13 mouse cellular contexts compared by ENCODE assay signal in the genomic region with DNA sequence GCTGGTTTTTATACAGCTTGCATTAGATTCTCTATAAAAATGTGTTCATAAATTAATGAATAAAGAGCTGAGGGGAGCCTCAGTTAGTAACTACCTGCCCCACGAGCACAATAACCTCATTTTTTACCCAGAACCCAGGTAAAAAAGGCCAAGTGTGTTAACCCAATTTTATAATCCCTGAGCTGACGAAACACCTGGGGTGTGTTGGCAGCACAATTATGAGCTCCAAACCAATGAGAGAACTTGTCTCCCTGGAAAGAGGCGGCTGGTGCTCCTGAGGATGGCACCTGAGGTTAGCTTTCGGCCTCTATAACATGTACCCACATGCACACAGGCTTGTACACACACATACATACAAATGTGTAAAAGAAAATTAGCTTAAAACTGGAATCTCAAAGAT. TPM values are rescaled to one million over a fixed set of nuclear protein-coding genes. Genes with fewer than 3 reads are reported as not detected.
A peak's percentile ranks its signal among the peaks of the same experiment; 100 is the strongest.
DNase-seq lines count a peak whose midpoint lies in the region; ATAC-seq and TF ChIP-seq lines count a peak whose summit lies in the region.
"Had no signal": no experiment of that assay in that cellular context is flagged by ENCODE, and none has a peak within 500 bp of the region (broad histone marks: within the 10 kb centered on the region; RNA-seq: fewer than 3 reads in every experiment).

No protein-coding gene starts in this region.

- peak overlapping the region; percentile 22; the same call in 1 of the 2 replicates for H3K4me2 ChIP-seq in heart, embryonic 11.5 days
- H3K4me2 ChIP-seq: embryonic facial prominence, embryonic 13.5 days; hindbrain, embryonic 14.5 days; midbrain, embryonic 15.5 days had no signal

- H3K9me3 ChIP-seq in heart, embryonic 11.5 days (replicated peaks; ENCODE audit: control insufficient read depth, low read length): no peaks in the 10 kb centered on the region
- H3K9me3 ChIP-seq: embryonic facial prominence, embryonic 13.5 days; midbrain, embryonic 15.5 days had no signal

- no peak overlapping the region for H3K27ac ChIP-seq in heart, embryonic 11.5 days (ENCODE audit: low read depth, low read length)
- 0 out of 2 replicates have a peak overlapping the region, but pooled peaks have one; percentile 73 for H3K27ac ChIP-seq in layer of hippocampus, adult 2 months
- H3K27ac ChIP-seq: embryonic facial prominence, embryonic 13.5 days; hindbrain, embryonic 14.5 days; midbrain, embryonic 15.5 days had no signal

- H3K36me3 ChIP-seq in heart, embryonic 11.5 days (ENCODE audit: control insufficient read depth, insufficient read depth, low read length): no peaks in the 10 kb centered on the region
- H3K36me3 ChIP-seq: midbrain, embryonic 15.5 days had no signal

- H3K4me3 ChIP-seq in heart, embryonic 11.5 days (ENCODE audit: low read depth, low read length): no peak overlapping the region
- H3K4me3 ChIP-seq in layer of hippocampus, adult 2 months: no peak overlapping the region; the same call in 1 of the 2 replicates
- H3K4me3 ChIP-seq: embryonic facial prominence, embryonic 13.5 days; midbrain, embryonic 15.5 days had no signal

- no peak overlapping the region for H3K9ac ChIP-seq in heart, embryonic 11.5 days (ENCODE audit: low read depth, low read length)
- H3K9ac ChIP-seq: embryonic facial prominence, embryonic 13.5 days; hindbrain, embryonic 14.5 days; midbrain, embryonic 15.5 days had no signal

- intact Hi-C loops in heart, postnatal 10 days (cut with DNase I): loop anchor here (5.0 kb wide), 3 partner anchors 42 to 137 kb away; a partner anchor contains a TSS

- H3K27me3 ChIP-seq in heart, embryonic 11.5 days (ENCODE audit: control insufficient read depth, insufficient read depth, low read length): no peaks in the 10 kb centered on the region
- H3K27me3 ChIP-seq: embryonic facial prominence, embryonic 13.5 days; midbrain, embryonic 15.5 days had no signal

- TF ChIP-seq CTCF in layer of hippocampus, adult 2 months (conservative IDR thresholded peaks at IDR 0.05): no peak

- no peaks in the 10 kb centered on the region for H3K4me1 ChIP-seq in heart, embryonic 11.5 days (ENCODE audit: control insufficient read depth, insufficient read depth, low read length)
- H3K4me1 ChIP-seq: embryonic facial prominence, embryonic 13.5 days; midbrain, embryonic 15.5 days had no signal

- no peak for DNase-seq in heart, postnatal 10 days
- no peak for DNase-seq in layer of hippocampus, adult 2 months (ENCODE audit: low spot score in 2 of 2)
- DNase-seq in layer of hippocampus, adult 18-20 months (ENCODE audit: low spot score in 2 of 2): no peak
- peak; percentile 41 to 42 for DNase-seq in cerebellum, postnatal 14 days
- peak; percentile 35 for DNase-seq in large intestine, adult 2 months (ENCODE audit: low read depth, low spot score)
- no peak for DNase-seq in T-cell, adult 2 months (ENCODE audit: low spot score)
- DNase-seq: gastrocnemius, postnatal 14 days had no signal

- WGBS in heart, embryonic 11.5 days (ENCODE audit: insufficient replicate concordance): 93% methylated on average over 4 of the region's 4 CpGs
- 36% methylated on average over 4 of the region's 4 CpGs for WGBS in large intestine, adult 2 months

- no peak for ATAC-seq in heart, embryonic 11.5 days (replicated peaks; ENCODE audit: insufficient number of reproducible peaks, low FRiP score, low TSS enrichment)
- ATAC-seq: CD4-positive, CD25-positive, alpha-beta regulatory T cell, adult 4 months; forebrain, embryonic 14.5 days; midbrain, embryonic 15.5 days had no signal

RNA-seq across cellular contexts. Expression of a gene that starts 18.9 kb away (rescaled TPM):
- 0.39 and 0.89 TPM in 2 replicates for polyA plus RNA-seq in heart, embryonic 11.5 days (2014; fragmentation: Nextera tagmentation; extraction: Ambion mirVana)
- total RNA-seq in heart, postnatal 10 days (2021): 1 to 10 TPM; 2.2 to 4.4 TPM
- 1 to 10 TPM; 4.3 to 4.8 TPM for total RNA-seq in layer of hippocampus, adult 2 months (2021)
- total RNA-seq in layer of hippocampus, adult 18-20 months (2021): 1 to 10 TPM; 3.9 to 4.2 TPM
- 1.3 and 2.0 TPM in 2 replicates for polyA plus RNA-seq in large intestine, adult 2 months (2012; rRNA removed)

RNA-seq across cellular contexts. Expression of a gene that starts 40.4 kb away (rescaled TPM):
- polyA plus RNA-seq in heart, embryonic 11.5 days (2014; fragmentation: Nextera tagmentation; extraction: Ambion mirVana): 62.7 and 65.7 TPM in 2 replicates
- 10 to 100 TPM; 56.7 to 65.8 TPM for total RNA-seq in heart, postnatal 10 days (2021)
- total RNA-seq in layer of hippocampus, adult 2 months (2021): 10 to 100 TPM; 32.5 to 35.2 TPM
- 10 to 100 TPM; 35.8 to 36.5 TPM for total RNA-seq in layer of hippocampus, adult 18-20 months (2021)
- polyA plus RNA-seq in large intestine, adult 2 months (2012; rRNA removed): 3.6 and 4.2 TPM in 2 replicates

Comparison
In these comparisons a context has a peak if more than half of its experiments do, and no peak if none do; other contexts are left out.
1. DNase-seq: peak in cerebellum, postnatal 14 days (2 of 2) and large intestine, adult 2 months (single experiment); none in heart, postnatal 10 days (0 of 2), layer of hippocampus, adult 2 months (0 of 2), layer of hippocampus, adult 18-20 months (0 of 2) and T-cell, adult 2 months (single experiment).